Mouse (Mus musculus) heart, adult 2 months (tissue): ENCODE measurements around the gene Krt8. TPM values are rescaled to one million over a fixed set of nuclear protein-coding genes. Genes with fewer than 3 reads are reported as not detected.

Experiments
- DNase-seq, 2 experiments: peaks; one replicate each; pipeline ENCODE4 v3.0.0; 2021
- H3K27ac ChIP-seq: fragments of 200-600 bp; 2 replicates; pipeline ENCODE4 v1.8.1; 2022
- H3K27me3 ChIP-seq: fragments of 200-500 bp; 2 replicates; pipeline ENCODE4 v1.6.1; 2012; ENCODE audit warnings: mild to moderate bottlenecking, low read length, inconsistent platforms, mixed read lengths; ENCODE audit not compliant: control insufficient read depth, insufficient read depth
- H3K36me3 ChIP-seq: fragments of 200-500 bp; 2 replicates; pipeline ENCODE4 v1.6.1; 2012; ENCODE audit warnings: low read length, inconsistent platforms; ENCODE audit not compliant: control insufficient read depth, insufficient read depth
- H3K4me1 ChIP-seq: fragments of 200-500 bp; 2 replicates; pipeline ENCODE4 v1.6.1; 2011; ENCODE audit warnings: low read length; ENCODE audit not compliant: control insufficient read depth, insufficient read depth
- H3K4me3 ChIP-seq: fragments of 200-600 bp; 2 replicates; pipeline ENCODE4 v1.8.1; 2022
- H3K79me2 ChIP-seq: fragments of 200-500 bp; replicated peaks from 2 replicates; pipeline ENCODE4 v1.6.1; 2012; ENCODE audit warnings: mild to moderate bottlenecking, inconsistent platforms, low read length, moderate library complexity, mixed read lengths; ENCODE audit not compliant: control insufficient read depth, insufficient read depth
- H3K9ac ChIP-seq: fragments of 200-500 bp; 2 replicates; pipeline ENCODE4 v1.6.1; 2012; ENCODE audit warnings: low read depth, mild to moderate bottlenecking, control low read depth, inconsistent platforms, low read length, mixed read lengths
- CTCF ChIP-seq: fragments of 200-600 bp; IDR thresholded peaks from 2 replicates; pipeline ENCODE4 v1.8.1; 2022; ENCODE audit warnings: antibody characterized with exemption, mild to moderate bottlenecking, moderate library complexity
- EP300 ChIP-seq: fragments of 200-500 bp; IDR thresholded peaks from 2 replicates; pipeline ENCODE4 v1.6.1; 2011; ENCODE audit warnings: low read depth, low read length, control low read depth; ENCODE audit not compliant: insufficient read depth
- POLR2A ChIP-seq: fragments of 200-500 bp; IDR thresholded peaks from 2 replicates; pipeline ENCODE4 v1.6.1; 2011; ENCODE audit warnings: mild to moderate bottlenecking, low read depth, low read length, control low read depth; ENCODE audit not compliant: insufficient read depth
- WGBS: fragments of 180-500 bp; shearing (Covaris S2); methylation state at CpG from one replicate; pipeline ENCODE4 v1.1.7; 2018; 5-methylcytosine and 5-hydroxymethylcytosine counted together
- intact Hi-C: fragments of 180-260 bp; cut with DNase I; formaldehyde crosslinking; loops from one replicate; pipeline ENCODE4 v1.15.1; 2025
- polyA plus RNA-seq: library from polyadenylated mRNA; depleted of rRNA; stranded (reverse); fragments of >200 nt; gene quantifications from 2 replicates; pipeline ENCODE4 v1.2.3, GENCODE M21; 2012
- total RNA-seq, 2 experiments: library from RNA; stranded (reverse); gene quantifications; 2 replicates each; pipeline ENCODE4 v1.2.3; 2021

Gene Krt8
- total and polyA plus RNA-seq, 3 experiments, result 1.7 to 9.8 (median 1.7) TPM

DNA sequence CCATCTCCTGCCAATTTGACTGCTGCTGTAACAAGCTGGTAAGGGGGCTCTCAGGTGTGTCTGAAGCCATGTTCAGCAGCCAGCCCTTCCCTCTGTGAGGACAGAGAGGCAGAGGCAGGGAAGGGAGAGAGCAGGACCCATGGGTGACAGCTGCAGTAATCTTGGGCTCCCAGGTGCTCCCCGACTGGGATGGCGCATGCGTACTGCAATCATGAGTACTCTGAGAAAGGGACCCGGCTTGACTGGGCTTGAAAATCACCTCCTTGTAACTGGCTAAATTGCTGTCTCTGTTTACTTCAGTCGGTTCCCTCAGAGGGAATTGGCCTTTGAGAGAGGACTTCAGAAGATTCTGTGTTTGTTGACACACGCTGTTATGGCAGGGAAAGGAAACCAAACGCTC is 37.7 kb upstream of the Krt8 start:
- no peak for DNase-seq
- Histone ChIP-seq H3K27me3 (no peaks in the 10 kb centered on the region), H3K27ac (no peak overlapping the region), H3K4me3 (no peak overlapping the region), H3K4me1 (no peaks in the 10 kb centered on the region), H3K79me2 (no peaks in the 10 kb centered on the region), H3K36me3 (no peaks in the 10 kb centered on the region), H3K9ac (no peak overlapping the region)
- 68% methylated on average over 7 of the region's 7 CpGs for WGBS
- intact Hi-C loops, result no loop called here
- no peak for TF ChIP-seq POLR2A
- no peak for TF ChIP-seq EP300
- TF ChIP-seq CTCF, result no peak

DNA sequence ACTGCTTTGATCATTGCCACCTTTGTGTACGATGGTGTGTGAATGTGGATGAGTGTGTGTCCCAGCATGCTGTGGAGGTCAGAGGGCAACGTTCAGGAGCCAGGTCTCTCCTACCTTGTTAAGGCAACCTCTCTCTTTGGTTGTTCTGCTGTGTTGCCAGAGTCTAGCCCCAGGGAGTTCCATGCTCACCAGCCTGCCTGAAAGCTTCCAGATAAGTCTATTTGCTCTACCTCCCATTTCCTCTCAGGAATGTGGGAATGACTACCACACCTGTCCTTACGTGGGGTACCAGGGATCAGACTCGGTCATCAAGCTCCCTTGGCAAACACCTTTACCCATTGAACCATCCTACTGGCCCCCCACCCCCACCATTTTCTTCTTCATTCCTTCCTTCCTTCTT is 36.0 kb upstream of the Krt8 start:
- no peak overlapping the region for H3K27ac ChIP-seq
- no peaks in the 10 kb centered on the region for H3K79me2 ChIP-seq
- H3K4me3 ChIP-seq, result no peak overlapping the region
- H3K9ac ChIP-seq, result no peak overlapping the region
- DNase-seq, result no peak
- H3K36me3 ChIP-seq, result no peaks in the 10 kb centered on the region
- TF ChIP-seq CTCF (no peak), POLR2A (no peak), EP300 (no peak)
- intact Hi-C loops, result no loop called here
- 78% methylated on average over 4 of the region's 4 CpGs for WGBS
- H3K4me1 ChIP-seq, result no peaks in the 10 kb centered on the region
- no peaks in the 10 kb centered on the region for H3K27me3 ChIP-seq

DNA sequence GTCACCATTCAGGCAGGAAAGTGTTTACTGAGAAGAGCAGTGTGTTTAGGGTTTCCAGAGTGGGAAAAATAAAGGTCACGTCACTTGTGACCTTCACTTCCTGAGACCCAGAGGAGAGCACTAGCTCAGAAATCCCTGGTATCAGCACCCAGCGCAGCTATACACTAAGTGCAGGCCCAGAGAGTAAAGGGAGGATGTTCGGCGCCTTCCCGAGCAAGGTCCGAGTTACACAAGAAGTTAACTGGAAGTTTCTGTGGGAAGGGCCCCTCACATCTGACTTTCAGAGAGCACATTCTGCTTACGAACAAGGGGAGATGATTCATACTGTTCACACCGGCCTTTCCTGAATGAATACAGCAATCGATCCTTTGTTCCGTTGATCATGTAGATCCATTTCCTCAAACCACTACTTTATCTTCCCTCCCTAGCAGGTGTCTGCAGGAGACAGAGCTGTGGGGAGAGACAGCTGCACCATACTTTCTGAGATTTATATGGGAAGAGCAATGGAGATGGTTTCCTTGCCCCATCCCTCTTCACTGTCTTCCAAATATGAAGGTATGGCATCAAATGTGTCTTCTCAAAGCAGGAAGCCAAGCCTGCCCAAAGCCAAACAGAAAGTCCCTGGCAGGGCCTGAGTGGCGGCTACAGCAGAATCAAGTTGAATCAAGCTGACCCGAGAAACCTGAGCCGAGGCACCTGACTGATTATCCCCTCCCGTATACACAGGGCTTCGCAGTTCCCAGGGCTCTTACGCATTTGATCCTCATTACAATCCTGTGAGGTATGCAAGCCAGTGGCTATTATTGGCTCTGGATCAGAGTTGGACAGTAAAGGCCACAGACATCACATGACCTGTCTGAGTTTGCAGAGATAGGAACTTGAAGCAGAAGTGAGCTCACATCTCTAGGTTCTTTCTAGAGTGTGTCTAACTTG is 30.1 kb upstream of the Krt8 start:
- TF ChIP-seq CTCF, result no peak
- intact Hi-C loops, result no loop called here

GRCm38 (mm10) chr15:102028040-102028439 is 23.8 kb upstream of the Krt8 start, which contains the start of gene Krt18:
Gene Krt18 (plus strand): TSS chr15:102028180.
- Histone ChIP-seq H3K9ac (0 out of 2 replicates have a peak within 1 kb of the TSS, but pooled peaks have one; percentile 11), H3K27ac (no peak within 1 kb of the TSS), H3K4me1 (peaks cover 4% of the 10 kb centered on the region; the same call in 1 of the 2 replicates), H3K4me3 (no peak within 1 kb of the TSS), H3K36me3 (no peaks in the 10 kb centered on the region), H3K27me3 (peaks cover 2% of the 10 kb centered on the region), H3K79me2 (no peaks in the 10 kb centered on the region)
- DNase-seq, result peak in 1 of 2 experiments; percentile 19
- TF ChIP-seq EP300, result no peak
- TF ChIP-seq CTCF, result no peak
- TF ChIP-seq POLR2A, result no peak
- WGBS, result 5% methylated on average over 28 of the region's 28 CpGs
- intact Hi-C loops, result no loop called here

More for the DNA sequence above, 30.1 kb upstream of the Krt8 start:
- Histone ChIP-seq H3K27me3 (no peaks in the 10 kb centered on the region), H3K27ac (no peak overlapping the region), H3K4me1 (no peaks in the 10 kb centered on the region), H3K79me2 (no peaks in the 10 kb centered on the region), H3K9ac (no peak overlapping the region), H3K36me3 (no peaks in the 10 kb centered on the region), H3K4me3 (no peak overlapping the region)
- DNase-seq, result no peak
- WGBS, result 53% methylated on average over 16 of the region's 16 CpGs

DNA sequence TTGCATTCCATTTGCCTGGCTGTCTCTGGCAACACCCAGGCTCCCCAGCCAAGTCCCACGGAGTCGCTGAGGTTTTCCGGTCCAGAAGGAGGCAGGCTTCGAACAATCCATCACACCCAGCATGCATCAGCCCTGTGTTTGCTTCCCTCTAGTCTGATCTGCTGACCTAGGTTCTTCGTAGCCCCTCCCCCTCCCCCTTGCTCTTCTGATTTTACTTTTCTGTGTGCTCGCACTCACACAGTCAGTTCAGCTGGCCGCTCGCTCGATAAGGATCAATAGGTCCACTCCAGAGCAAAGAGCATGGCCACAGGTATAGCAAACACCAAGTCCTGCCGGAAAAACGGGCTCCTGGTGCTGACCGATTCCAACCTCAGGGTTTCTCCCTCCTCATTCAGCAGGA is 22.1 kb upstream of the Krt8 start:
- Histone ChIP-seq H3K27me3 (peaks cover 2% of the 10 kb centered on the region), H3K4me1 (peaks cover 4% of the 10 kb centered on the region; the same call in 1 of the 2 replicates), H3K36me3 (no peaks in the 10 kb centered on the region), H3K4me3 (no peak overlapping the region), H3K27ac (no peak overlapping the region), H3K9ac (no peak overlapping the region), H3K79me2 (no peaks in the 10 kb centered on the region)
- intact Hi-C loops, result no loop called here
- no peak for DNase-seq
- 45% methylated on average over 12 of the region's 12 CpGs for WGBS
- no peak for TF ChIP-seq CTCF
- TF ChIP-seq EP300, result no peak
- TF ChIP-seq POLR2A, result no peak
